Mouse (Mus musculus): ENCODE measurements around the gene Pitpnm3.

Gene Pitpnm3

DNA sequence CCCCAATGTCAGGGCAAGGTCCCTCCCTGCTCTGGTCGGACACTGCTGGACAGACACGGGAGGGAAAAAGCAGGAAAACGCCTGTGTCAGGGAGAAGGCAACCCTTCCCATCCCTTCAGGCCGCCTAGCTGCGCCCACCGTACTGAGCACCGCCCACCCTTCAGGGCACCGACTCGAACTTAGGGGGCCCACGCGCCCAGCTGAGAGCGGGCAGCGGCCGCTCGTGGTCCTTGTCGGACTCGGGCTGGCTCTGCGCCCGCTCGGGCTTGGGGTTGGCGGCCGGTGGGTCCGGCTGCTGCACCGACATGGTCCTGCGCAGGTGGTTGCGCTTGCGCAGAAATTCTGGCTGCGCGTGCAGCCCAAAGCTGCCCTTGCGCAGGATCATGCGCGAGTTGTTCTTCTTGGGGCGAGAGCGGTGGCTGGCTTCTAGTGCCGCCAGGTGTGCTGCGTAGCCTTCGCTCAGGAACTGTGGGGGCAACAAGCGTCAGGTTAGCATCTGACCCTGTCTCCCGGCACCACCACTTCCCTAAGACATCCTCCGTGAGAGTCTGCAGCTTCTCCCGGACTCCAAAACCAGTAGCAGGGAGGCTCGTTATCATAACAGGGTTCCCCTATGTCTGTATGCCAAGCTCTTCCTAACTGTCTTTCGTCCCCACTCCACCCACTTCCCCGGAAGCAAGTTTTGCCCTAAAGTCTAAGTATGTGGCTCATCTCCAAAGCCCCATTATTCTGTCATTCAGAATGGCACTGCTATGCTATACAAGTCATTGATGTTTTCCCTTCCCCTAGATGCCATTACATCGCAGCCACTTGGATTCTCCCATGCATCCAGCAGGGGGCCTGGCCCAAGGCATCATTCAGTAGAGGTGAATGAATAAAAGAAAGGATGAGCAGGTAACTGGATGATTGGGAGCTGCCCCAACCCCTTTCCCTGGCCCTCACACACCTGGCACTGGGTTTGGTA is 84.4 kb downstream of the Pitpnm3 start:
- DNase-seq (ENCODE audit: low read depth, low spot score) = no peak

DNA sequence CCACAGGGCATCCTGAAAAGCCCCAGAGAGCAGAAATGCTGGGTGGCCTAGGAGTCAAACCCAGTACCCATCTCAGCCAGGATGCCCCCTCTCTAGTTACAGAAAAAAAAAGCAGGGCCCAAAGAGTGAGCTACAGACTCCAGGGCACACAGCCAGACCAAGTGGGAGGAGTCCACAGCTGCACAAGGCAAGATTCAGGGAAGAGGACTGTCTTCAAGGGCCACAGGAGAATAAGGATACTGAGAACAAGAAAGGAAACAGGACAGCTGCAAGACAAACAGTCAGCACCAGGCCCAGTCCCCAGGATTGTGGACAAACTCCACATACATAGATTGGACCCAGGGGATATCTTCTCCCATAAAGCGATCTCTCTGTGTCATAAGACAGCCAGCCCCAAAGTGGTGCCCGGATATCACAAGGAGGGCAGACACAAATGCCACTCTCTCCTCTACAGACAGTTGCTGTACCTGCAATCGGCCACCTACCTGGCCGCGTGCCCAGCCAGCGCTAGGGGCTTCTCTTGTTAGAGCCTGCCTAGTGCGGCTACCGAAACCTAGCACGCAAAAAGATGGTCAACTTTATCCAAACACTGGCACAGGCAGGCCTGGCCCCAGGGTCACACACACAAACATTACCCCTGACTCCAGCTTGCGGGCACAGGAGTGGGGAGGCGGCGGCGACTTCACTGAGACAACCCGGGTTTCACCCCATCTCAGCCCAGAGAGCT is 85.2 kb downstream of the Pitpnm3 start:
- DNase-seq (ENCODE audit: low read depth, low spot score) = no peak

DNA sequence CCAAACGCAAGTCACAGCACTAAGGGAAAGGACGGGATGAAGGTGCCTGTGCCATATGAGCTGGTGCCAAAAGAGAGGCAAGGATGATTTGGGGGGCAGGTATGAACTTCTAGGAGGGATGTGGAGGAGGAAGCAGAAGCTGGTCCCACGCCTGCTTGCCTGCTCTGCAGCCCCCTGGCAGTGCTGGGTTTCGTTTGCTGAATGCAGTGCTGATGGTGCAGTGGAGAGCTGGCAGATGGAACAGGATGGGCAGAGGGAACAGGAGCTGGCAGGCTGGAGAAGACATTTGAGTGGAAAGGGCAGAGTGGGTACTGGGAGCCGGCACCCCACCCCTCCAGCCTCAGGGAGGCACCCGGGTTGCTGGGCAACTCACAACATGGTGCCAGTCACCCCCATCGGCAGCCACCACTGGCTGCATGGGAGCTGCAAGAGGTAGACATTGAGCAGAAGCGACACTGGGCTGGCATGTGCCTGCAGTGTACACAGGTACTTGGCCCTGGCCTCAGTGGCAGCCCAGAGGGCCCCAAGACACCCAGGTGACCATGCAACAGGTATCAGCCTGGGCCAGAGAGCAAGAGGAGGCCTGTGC is 86.3 kb downstream of the Pitpnm3 start:
- no peak for DNase-seq (ENCODE audit: low read depth, low spot score)

DNA sequence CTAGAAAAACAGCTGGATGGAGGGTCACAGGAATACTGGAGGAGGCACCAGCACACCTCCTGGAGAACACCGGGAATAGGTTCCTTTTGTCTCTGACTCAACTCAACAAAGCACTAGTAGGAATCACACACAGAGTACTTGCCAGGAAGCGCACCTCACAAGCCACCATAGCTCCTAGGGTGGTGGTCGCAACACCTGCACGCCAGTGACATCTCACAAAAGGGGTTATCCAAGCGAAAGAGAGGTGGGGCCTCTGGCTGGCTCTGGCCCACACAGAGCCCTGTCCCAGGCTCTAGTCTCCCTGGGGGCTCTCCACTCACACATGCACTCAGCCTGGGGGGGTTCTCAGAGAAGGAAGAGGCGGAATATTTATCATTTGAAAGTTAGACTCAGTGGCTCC is 86.8 kb downstream of the Pitpnm3 start:
- no peak for DNase-seq (ENCODE audit: low read depth, low spot score)

DNA sequence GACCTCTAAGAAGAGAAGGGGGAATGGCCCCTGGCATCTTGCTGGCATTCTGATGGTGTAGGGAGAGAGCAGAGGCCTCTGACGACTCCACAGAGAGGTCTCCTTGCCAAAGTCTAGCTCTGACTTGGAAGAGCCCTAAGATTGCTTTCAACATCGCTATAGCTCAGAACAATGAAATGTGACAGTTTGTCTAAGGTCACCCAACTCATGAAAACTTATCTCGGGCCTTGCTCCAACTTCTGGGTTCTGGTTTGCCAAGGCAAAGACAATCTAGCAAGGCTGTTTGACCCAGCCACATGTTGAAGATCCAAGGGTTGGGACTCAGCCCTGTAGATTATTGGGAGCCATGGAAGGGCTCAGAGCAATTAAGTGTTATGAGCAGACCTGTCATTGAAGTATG is 91.3 kb downstream of the Pitpnm3 start:
- no peak for DNase-seq (ENCODE audit: low read depth, low spot score)

DNA sequence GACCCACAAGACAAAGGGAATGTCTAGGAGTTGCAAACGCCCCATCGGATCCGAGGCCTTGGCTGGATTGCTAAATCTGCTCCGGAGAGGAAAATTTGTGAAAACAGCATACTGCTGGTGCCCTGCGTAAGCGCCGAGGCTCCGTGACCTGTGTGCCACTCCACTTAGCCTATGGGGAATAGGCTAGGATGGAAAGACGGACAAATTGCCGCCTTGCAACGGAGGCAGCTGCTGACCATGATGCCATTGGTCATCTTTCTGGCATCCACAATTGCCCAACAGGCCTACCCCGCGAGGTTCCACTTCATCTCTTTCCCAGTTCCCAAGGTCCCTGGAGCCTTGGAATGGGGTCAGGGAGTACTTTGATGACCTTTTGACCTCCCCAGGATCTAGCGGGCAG is 92.9 kb downstream of the Pitpnm3 start:
- no peak for DNase-seq (ENCODE audit: low read depth, low spot score)

DNA sequence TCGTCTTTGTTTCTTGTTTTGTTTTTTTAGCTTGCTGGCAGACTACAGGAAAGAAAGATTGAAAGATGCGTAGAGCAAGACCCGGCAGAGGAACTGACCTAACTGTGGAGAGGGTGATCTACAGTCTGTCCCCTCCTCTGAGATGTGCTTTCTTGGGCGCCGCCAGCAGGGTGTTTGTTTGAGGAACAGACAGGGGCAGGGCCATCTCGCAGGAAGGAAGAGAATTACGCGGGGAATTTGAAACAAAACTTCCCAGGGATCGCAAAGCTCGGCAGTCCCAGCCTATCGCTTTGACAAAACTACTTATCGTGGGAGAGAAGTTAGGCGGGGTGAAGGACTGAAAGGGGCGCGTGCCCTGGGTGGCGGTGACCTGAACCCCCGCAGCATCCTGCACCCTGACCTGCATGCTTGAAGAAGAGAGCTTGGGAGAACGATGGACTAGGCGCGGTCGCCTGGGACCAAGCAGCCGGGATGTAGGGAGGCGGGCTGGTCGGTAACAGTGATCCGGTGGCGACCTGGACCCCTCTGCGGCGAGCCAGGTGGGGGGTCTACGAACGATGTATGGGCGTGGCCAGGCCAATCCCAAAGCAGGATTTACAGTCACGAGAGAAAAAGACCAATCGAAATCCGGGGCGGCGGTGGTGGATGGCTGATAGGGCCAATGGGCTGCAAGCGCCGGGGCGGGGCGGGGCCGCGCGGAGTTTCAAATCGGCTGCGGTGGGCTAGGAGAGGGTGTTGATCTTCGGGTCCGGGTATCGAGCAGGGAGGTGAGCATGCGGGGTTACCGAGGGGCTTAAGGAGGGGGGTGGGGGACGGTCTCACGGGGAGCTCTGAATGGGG is 93.6 kb downstream of the Pitpnm3 start, which contains the start of gene Pimreg:
TSS of gene Pimreg (plus strand) at position 265 of the 840 bp plus-strand sequence.
- no peak for DNase-seq (ENCODE audit: low read depth, low spot score)

DNA sequence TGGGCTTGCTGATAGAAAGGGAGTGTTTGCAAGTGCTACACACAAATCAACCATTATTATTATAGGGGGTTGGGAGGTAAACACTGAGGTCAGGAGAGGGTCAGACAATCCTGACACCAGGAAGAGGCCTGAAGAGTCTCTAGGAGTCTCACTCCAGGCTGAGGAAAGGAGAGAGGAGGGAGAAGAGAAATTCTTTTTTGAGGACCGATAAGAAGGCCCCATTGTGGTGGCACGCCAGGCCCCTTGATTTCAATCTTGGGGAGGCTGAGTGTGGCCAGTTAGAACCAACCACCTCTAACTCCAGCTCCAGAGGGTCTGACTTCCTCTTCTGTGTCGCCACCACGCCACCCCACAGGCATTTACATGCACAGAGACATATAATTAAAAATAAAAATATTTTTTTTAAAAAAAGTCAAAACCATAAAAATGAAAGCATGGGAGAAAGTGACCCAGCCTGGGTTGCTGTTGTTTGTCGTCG is 94.2 kb downstream of the Pitpnm3 start:
- no peak for DNase-seq (ENCODE audit: low read depth, low spot score)

DNA sequence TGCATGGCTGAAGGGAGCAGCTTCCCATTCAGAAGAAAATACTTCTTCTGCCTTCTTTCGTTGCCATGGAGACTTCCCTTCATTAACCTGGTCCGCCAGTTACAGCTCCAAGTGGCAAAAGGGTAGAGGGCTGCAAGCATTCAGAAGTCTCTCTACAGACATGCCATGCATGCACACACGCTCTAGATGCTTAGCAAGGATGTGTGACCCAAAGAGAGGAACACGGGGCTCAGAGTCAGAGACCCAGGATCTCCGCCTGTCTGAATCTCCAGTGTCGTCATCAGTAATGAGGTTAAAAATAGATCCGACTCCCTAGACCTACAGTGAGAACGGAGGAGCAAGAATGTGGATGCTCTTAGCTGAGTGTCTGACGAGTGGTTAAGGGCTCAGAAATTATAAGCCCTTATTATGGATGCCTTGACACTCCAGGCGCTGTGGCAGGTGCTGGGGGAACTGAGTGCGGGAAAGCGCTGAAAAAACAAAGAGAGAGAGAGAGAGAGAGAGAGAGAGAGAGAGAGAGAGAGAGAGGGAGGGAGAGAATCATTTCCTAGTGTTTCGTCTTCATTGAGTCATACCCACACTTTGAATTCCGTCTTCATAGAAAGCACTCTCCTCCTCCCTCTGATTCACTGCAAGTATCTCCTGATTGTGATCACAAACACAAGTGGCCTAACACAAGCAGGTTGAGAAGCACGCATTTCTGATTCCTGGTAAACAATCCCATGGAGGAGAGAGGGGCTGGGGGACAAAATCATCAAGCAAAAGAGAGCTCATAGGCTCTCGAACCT is 95.8 kb downstream of the Pitpnm3 start:
- peak; percentile 46 for DNase-seq (ENCODE audit: low read depth, low spot score)

GRCm38 (mm10) chr11:72037996-72038395 is 97.6 kb downstream of the Pitpnm3 start:
- DNase-seq (ENCODE audit: low read depth, low spot score) = no peak

DNA sequence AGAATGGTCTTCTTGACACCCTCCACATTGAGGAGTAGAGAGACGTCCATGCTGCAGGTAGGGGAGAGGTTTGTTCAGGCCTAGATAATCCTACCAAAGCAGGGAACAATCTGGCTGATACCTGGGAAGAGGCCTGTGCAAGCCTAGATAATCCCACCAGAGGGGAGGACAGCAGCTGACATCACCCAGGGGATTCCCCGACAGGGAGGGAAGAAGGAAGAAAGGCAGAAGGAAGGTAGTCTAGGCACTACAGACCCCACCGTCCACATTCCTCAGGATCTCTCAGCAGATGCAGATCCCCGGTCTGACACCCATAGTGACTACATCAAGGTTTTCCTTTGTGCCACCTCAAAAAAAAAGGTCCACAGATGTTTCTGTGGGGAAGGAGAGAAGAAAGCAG is 98.2 kb downstream of the Pitpnm3 start, which contains the start of gene Aipl1:
TSS of gene Aipl1 (minus strand) at position 101 of the 400 bp plus-strand sequence.
- no peak for DNase-seq (ENCODE audit: low read depth, low spot score)

DNA sequence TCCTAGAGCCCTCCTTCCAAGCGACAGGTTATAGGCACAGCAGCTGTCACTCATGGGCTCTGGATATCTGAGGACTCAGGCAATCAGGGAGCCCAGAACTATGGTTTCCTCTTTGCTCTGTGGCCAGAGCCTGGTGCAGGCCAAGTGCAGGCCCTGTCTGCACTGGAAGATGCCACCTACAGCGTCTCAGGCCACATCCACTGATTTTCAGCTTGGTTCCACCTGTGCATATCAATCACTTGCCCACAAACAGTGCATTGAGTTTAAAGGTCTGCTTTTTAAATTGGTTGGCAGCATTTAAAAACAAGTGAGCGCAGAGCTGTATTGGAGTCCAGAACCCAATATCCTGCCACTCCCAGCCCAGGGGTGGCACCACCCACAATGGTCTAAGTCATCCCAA is 103.0 kb downstream of the Pitpnm3 start:
- DNase-seq (ENCODE audit: low read depth, low spot score) = no peak

- DNase-seq (ENCODE audit: low read depth, low spot score) = no peak
These were observed 103.5 kb downstream of the Pitpnm3 start for GRCm38 (mm10) chr11:72032091-72032490.

DNA sequence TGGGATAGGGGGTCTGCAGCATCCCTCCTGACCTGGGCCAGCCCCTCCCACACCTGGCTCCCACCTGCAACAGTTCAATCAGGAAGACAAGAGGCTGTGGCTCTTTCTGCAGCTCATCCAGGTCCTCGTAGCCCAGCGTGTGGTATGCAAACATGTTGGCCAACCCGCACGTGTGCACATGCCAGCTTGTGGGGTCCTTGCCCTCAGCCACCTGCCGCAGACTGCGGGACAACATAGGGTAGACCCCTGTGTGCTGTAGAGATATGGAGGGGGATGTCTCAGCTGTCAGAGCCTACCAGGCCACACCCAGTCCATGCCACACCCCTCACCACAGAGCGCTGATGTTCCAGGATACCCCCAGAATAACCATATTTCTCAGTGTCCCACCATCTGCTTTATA is 104.2 kb downstream of the Pitpnm3 start:
- no peak for DNase-seq (ENCODE audit: low read depth, low spot score)

- no peak for DNase-seq (ENCODE audit: low read depth, low spot score)
These were observed 106.4 kb downstream of the Pitpnm3 start for GRCm38 (mm10) chr11:72029143-72029542.

DNA sequence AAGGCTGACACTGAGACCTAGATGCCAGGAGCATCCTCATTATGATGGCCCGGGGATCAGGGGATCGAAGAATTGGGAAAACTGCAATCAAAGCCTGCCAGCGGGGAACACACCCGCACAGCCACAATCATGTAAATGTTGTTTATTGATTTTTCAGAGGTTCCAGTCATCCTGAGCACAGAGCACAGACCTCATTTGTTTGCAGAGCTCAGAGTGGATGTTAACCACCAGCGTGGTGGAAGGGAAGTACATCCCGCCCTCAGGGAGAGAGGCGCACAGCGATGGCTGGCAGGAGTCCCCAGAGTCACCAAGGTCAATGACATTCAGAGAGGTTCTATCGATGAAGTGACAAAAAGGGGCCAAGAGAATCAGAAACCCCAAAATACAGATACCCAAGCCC is 107.7 kb downstream of the Pitpnm3 start:
- no peak for DNase-seq (ENCODE audit: low read depth, low spot score)

DNA sequence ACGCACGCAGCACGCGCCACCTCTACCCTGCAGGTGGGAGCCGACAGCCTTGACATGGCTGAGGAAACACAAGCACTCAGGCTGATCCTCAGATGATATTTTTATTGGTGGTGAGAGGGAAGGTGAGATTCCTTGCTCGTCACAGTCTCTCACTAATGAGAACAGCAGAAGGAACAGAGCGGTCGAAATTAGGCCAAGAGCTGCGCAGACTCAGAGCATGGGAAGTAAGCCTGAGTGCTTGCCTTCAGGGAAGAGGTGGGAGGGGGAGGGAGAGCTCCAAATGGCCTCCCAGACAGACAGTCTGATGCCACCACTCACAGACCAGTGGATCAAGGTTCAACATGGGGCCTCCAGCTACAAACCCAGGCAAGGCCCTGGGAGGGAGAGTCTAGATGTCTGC is 109.1 kb downstream of the Pitpnm3 start:
- no peak for DNase-seq (ENCODE audit: low read depth, low spot score)

- no peak for DNase-seq (ENCODE audit: low read depth, low spot score)
These were observed 109.7 kb downstream of the Pitpnm3 start for GRCm38 (mm10) chr11:72025843-72026242.

GRCm38 (mm10) chr11:72024193-72024781 is 111.3 kb downstream of the Pitpnm3 start:
- DNase-seq (ENCODE audit: low read depth, low spot score) = no peak

DNA sequence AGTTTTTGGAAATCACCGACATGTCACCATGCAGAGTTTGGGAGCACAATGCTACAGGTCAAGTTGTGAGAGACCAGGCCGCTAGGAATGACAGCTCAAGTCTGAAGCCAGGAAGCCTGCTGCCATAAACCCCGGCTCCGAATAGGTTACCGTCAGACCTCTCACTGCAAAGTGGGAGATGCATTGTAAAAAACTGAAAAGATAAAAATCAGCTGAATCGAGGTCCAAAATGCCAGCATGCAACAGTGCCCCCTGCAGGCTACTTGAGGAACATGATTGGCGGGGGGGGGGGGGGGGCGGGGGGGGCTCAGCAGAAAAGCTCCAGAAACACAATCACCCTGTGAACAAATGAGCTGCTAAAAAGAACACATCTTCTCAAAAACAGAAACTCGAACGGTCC is 112.0 kb downstream of the Pitpnm3 start:
- DNase-seq (ENCODE audit: low read depth, low spot score) = no peak

Data from telencephalon, adult 2 months (tissue).